Mouse (Mus musculus) telencephalon, adult 2 months (tissue): Measurements from ENCODE around the gene Cst9.

Experiments used
- DNase-seq: peaks from one replicate; pipeline ENCODE4 v3.0.0-alpha.2; 2011; ENCODE audit warnings: low read depth, low spot score

Cst9 gene

DNA sequence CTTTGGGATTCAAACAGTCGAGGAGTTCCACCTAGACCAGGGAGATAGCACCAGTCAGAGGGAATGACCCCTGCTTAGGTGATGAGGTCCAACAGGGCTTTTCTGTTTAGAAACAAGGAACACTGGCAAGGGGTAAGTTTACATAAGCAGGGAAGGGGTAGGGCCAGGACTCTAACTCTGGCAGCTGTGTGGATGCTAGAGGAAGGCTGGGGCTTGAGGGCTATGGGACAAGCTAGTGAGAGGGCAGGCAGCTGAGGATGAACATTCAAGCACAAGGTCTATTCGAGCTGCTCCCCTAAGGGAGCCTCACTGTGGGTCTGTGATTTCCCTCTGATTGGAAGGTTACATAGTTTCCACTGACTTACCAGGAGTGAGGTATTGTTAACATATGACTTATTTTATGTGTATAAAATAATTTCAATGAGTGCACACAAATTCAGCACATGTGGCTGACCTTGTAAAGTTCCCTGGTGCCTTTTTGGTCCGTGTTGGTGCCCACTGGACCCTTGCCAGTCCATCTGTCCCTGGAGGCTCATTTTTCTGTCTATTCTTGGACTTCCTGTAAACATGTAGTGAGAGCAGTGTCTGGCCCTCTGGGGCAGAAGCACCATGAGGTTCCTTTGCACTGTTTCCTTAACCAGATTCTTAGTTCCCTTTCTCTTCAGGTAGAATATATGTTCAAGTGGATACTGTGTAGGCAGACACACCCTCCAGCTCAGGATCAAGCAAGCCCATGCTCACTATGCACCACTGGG, 42.2 kb downstream of the Cst9 start:
- DNase-seq, result no peak

DNA sequence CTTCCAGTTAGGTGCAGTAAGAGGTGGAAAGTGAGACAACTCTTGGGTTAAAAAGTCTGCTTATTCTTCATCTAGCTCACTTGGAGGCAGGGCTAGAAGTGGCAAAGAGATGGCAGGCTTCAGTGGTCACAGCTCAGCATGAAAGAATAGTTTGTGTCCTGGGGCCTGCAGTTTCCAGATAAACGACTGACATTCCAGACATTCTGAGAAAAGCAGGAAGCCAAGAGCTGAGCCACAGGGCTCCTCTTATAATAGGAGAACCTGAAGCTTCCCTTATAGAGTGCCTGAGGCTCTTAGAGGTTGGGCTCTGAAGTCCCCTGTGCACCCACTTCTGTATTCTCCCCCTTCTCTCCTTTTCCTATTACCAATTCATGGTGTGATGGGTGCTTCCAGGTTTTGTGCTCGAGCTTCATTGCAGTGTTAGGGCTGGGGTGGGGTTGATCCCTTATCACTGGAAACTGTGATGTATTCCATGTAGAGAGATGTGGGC, 43.7 kb downstream of the Cst9 start:
- no peak for DNase-seq

DNA sequence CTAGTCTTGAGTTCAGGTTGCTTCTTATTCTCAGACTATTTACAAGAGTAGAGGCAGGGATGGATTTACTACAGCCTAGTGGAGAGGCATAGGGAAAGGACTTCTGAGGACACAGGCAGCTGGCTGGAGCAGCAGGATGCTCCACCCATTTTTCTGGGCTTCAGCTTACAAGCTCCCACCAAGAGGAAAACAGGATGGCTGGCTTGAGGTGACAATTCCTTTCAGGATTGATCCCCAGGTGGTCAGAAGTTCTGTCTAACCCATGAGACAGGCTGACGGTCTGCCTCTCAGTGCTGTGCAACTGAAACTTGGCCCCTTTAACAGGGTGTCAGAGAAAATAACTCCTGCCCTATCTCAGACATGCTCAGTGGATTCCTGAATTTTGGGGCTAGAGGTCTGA, 44.3 kb downstream of the Cst9 start:
- DNase-seq, result no peak

DNA sequence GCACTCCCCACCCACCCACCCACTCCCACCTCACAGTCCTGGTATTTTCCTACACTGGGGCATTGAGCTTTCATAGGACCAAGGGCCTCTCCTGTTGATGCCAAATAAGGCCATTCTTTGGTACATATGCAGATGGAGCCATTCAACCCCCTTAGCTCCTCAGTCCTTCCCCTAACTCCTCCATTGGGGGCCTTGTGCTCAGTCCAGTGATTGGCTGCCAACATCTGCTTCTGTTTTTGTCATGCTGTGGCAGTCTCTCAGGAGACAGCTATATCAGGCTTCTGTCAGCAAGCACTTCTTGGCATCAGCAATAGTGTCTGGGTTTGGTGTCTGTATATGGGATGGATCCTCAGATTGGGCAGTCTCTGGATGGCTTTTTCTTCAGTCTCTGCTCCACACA, 49.8 kb downstream of the Cst9 start:
- no peak for DNase-seq
